Mouse (Mus musculus): ENCODE results near the gene Fam198a. TPM values are rescaled to one million over a fixed set of nuclear protein-coding genes. Genes with fewer than 3 reads are reported as not detected.

Fam198a gene
- polyA plus RNA-seq, 1 experiment from 2014 or later: 2.1 TPM

DNA sequence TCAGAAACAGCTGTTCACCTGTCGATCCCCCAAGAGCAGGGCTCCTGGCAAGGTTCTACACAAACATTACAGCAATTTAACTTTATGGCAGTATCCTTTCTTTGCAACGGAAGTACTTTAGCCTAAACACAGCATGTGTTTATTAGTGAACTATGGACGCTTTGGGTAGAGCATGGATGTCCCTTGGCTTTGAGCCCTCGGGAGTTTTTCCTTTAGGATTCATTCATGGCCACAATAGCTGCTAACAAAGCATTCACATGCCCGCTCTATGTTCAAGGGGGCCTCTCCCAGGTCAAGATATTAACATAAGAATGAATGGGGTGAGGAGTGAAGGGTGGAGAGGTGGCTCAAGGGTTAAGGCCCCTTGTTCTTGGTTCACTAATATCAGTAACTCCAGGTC is 38.7 kb downstream of the Fam198a start:
- Histone ChIP-seq H3K9me3 (no peaks in the 10 kb centered on the region), H3K27me3 (no peaks in the 10 kb centered on the region), H3K36me3 (peaks cover 2% of the 10 kb centered on the region; the same call in 1 of the 2 replicates), H3K4me1 (replicated peaks) (peaks cover 26% of the 10 kb centered on the region), H3K9ac (no peak overlapping the region), H3K4me2 (no peak overlapping the region), H3K4me3 (no peak overlapping the region), H3K27ac (no peak overlapping the region)
- WGBS: 22% methylated on average over 5 of the region's 5 CpGs
- no peak for ATAC-seq (ENCODE audit: low FRiP score)

GRCm38 (mm10) chr9:121991041-121991440 is 40.3 kb downstream of the Fam198a start:
- peaks cover 2% of the 10 kb centered on the region; the same call in 1 of the 2 replicates for H3K36me3 ChIP-seq
- WGBS: 62% methylated on average over 5 of the region's 5 CpGs

DNA sequence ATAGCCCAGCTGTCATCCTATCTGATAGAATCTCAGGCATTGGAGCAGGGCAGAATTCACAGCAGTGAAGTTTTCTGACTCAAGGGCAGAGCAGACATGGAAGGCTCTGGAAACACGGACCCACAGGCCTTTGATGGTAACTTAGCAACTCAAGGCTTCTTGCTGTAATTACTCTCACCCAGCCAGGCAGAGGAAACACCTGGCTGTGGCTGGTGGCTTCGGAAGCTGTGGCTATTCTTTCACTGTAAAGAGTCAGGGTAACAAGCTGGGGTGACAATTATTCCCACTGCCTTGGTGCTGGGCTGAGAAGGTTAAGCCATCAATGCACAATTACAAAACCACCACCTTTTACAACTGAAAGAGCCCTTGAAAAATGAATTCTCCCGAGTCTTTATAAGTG is 42.3 kb downstream of the Fam198a start:
- Histone ChIP-seq H3K4me3 (no peak overlapping the region), H3K27ac (no peak overlapping the region), H3K36me3 (peaks cover 2% of the 10 kb centered on the region; the same call in 1 of the 2 replicates), H3K9me3 (no peaks in the 10 kb centered on the region), H3K27me3 (peaks cover 4% of the 10 kb centered on the region; the same call in 1 of the 2 replicates), H3K4me1 (replicated peaks) (peaks cover 30% of the 10 kb centered on the region), H3K9ac (no peak overlapping the region), H3K4me2 (no peak overlapping the region)
- ATAC-seq (ENCODE audit: low FRiP score): no peak
- 75% methylated on average over 3 of the region's 3 CpGs for WGBS

More at GRCm38 (mm10) chr9:121991041-121991440, 40.3 kb downstream of the Fam198a start:
- H3K9me3 ChIP-seq: no peaks in the 10 kb centered on the region
- no peak overlapping the region for H3K4me3 ChIP-seq
- H3K27me3 ChIP-seq: no peaks in the 10 kb centered on the region
- peaks cover 30% of the 10 kb centered on the region for H3K4me1 ChIP-seq (replicated peaks)
- H3K4me2 ChIP-seq: no peak overlapping the region
- H3K9ac ChIP-seq: no peak overlapping the region
- ATAC-seq (ENCODE audit: low FRiP score): no peak
- no peak overlapping the region for H3K27ac ChIP-seq

- peaks cover 2% of the 10 kb centered on the region; the same call in 1 of the 2 replicates for H3K36me3 ChIP-seq
- H3K9ac ChIP-seq: peak overlapping the region; percentile 90
- no peaks in the 10 kb centered on the region for H3K9me3 ChIP-seq
- no peak overlapping the region for H3K27ac ChIP-seq
- peak overlapping the region; percentile 83 for H3K4me3 ChIP-seq
- H3K27me3 ChIP-seq: peaks cover 8% of the 10 kb centered on the region; the same call in 1 of the 2 replicates
- 0 out of 2 replicates have a peak, but pooled peaks have one; percentile 0 for ATAC-seq (ENCODE audit: low FRiP score)
- peaks cover 25% of the 10 kb centered on the region for H3K4me1 ChIP-seq (replicated peaks)
- peak overlapping the region; percentile 88 for H3K4me2 ChIP-seq
- WGBS: 12% methylated on average over 10 of the region's 10 CpGs
Observed at GRCm38 (mm10) chr9:121995077-121995476, 44.3 kb downstream of the Fam198a start.

DNA sequence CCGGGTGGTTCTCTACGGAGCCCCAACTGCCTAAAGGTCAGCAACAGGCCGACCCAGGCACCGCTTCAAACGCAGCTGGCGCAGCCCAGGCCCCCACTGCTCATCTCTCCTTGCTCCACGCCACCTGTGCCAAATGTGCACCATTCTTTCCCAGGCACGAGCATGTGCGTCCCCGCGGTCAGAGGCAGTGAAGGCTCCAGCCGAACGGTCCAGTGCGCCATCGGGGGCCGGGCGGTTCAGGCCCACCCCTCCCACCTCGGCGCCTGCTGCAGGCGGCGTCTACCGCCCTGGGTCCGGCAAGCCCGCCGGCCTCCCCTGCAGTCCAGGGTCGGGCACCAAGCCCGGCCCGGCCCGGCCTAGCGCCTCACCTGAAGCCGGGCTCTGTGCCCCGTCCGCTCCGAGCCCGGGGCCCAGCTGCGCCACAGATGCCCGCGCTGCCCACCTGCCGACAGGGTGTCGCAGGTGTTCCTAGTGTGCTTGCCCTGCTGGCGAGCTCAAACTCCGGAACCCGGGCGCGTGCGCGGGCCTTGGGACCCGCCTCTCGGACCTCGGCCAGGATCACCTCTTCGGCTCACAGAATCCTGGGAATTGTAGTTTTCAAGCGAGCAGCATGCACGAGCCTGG is 44.8 kb downstream of the Fam198a start:
- Histone ChIP-seq H3K9me3 (no peaks in the 10 kb centered on the region), H3K36me3 (no peaks in the 10 kb centered on the region; the same call in 1 of the 2 replicates), H3K4me3 (peak overlapping the region; percentile 83), H3K4me2 (peak overlapping the region; percentile 88), H3K9ac (peak overlapping the region; percentile 90), H3K27me3 (peaks cover 8% of the 10 kb centered on the region; the same call in 1 of the 2 replicates), H3K4me1 (replicated peaks) (peaks cover 25% of the 10 kb centered on the region), H3K27ac (no peak overlapping the region)
- under 1% methylated on average over 53 of the region's 53 CpGs for WGBS
- peak; percentile 87 for ATAC-seq (ENCODE audit: low FRiP score)

DNA sequence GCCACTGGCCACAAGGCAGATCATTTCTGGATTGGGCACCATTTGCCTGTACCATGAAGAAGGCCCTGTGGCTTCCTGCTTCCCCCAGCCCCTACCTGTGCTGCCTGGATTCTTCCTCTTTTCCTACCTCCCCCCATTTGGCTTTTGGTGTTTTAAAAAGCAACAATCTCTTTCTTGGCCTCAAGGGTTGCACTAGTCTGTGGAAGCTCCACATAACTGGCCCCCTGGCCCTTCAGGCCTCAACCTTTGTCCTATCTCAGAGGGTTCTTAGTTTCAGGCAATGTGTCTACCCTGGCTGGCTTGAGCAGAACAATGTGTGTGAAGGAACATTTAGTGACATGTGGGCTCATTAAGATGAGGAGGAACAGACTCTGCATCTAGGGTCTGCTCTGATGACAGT is 46.2 kb downstream of the Fam198a start, which contains the start of gene Pomgnt2:
Pomgnt2 (minus strand) TSS at position 101 of the 400 bp plus-strand sequence.
- H3K4me2 ChIP-seq: peak within 1 kb of the TSS; percentile 88
- no peaks in the 10 kb centered on the region; the same call in 1 of the 2 replicates for H3K36me3 ChIP-seq
- H3K4me1 ChIP-seq (replicated peaks): peaks cover 25% of the 10 kb centered on the region
- no peak within 1 kb of the TSS for H3K27ac ChIP-seq
- H3K9me3 ChIP-seq: no peaks in the 10 kb centered on the region
- H3K9ac ChIP-seq: no peak within 1 kb of the TSS
- peaks cover 8% of the 10 kb centered on the region; the same call in 1 of the 2 replicates for H3K27me3 ChIP-seq
- peak within 1 kb of the TSS; percentile 83 for H3K4me3 ChIP-seq
- no peak for ATAC-seq (ENCODE audit: low FRiP score)

DNA sequence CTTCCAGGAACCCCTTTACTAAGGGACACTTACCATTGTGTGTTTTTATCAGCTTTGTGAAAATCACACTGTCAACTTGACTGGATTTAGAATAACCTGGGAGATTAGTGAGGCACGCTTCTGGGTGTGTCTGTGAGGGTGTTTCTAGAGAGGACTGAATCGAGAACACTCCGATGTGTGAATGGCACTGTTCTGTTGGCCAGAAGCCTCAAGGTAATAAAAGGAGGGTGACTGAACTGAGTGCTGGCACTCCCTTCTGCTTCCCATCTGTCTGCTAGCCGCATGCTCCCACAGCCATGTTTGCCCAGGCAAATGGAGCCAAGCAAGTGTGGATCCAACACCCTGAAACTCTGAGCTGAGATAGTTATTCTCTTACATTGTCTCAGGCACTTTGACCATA is 47.2 kb downstream of the Fam198a start:
- Histone ChIP-seq H3K36me3 (no peaks in the 10 kb centered on the region), H3K4me2 (no peak overlapping the region), H3K9me3 (no peaks in the 10 kb centered on the region), H3K4me1 (replicated peaks) (peaks cover 25% of the 10 kb centered on the region), H3K27me3 (peaks cover 8% of the 10 kb centered on the region; the same call in 1 of the 2 replicates), H3K27ac (no peak overlapping the region), H3K9ac (no peak overlapping the region), H3K4me3 (no peak overlapping the region)
- no peak for ATAC-seq (ENCODE audit: low FRiP score)
- 86% methylated on average over 4 of the region's 4 CpGs for WGBS

GRCm38 (mm10) chr9:122006175-122006574 is 55.4 kb downstream of the Fam198a start:
- 96% methylated on average over 2 of the region's 2 CpGs for WGBS
- H3K4me1 ChIP-seq (replicated peaks): peaks cover 15% of the 10 kb centered on the region
- no peak overlapping the region for H3K27ac ChIP-seq
- no peaks in the 10 kb centered on the region for H3K36me3 ChIP-seq
- no peak overlapping the region for H3K4me3 ChIP-seq
- H3K27me3 ChIP-seq: no peaks in the 10 kb centered on the region
- H3K9me3 ChIP-seq: no peaks in the 10 kb centered on the region
- ATAC-seq (ENCODE audit: low FRiP score): no peak
- H3K4me2 ChIP-seq: no peak overlapping the region
- no peak overlapping the region for H3K9ac ChIP-seq

- H3K36me3 ChIP-seq: no peaks in the 10 kb centered on the region
- H3K9me3 ChIP-seq: no peaks in the 10 kb centered on the region
- no peak overlapping the region for H3K4me2 ChIP-seq
- no peak overlapping the region for H3K27ac ChIP-seq
- H3K4me1 ChIP-seq (replicated peaks): peaks cover 15% of the 10 kb centered on the region
- no peak overlapping the region for H3K9ac ChIP-seq
- H3K27me3 ChIP-seq: no peaks in the 10 kb centered on the region
- WGBS: 18% methylated on average over 7 of the region's 7 CpGs
- no peak for ATAC-seq (ENCODE audit: low FRiP score)
- no peak overlapping the region for H3K4me3 ChIP-seq
Observed at GRCm38 (mm10) chr9:122006609-122007008, 55.8 kb downstream of the Fam198a start.

DNA sequence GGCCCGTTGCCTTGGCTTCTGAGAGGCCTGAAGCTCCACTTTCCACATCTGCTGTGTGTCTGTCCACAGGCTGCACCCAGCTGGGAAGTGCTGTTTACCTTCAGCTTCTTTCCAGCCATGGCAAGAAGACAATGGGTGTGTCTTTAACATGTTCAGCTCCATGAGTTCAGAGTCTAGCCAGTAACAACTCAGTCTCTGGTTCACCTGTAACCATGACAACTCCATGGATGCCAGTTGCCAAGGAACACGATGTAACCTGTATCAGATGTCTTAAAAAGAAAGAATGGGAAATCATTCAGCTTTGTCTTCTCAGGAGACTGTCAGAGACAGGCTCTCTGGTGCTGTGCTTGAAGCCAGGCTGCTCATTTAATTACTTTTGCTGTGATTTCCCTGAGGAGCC is 58.1 kb downstream of the Fam198a start:
- H3K36me3 ChIP-seq: no peaks in the 10 kb centered on the region
- H3K4me1 ChIP-seq (replicated peaks): peaks cover 15% of the 10 kb centered on the region
- H3K4me2 ChIP-seq: no peak overlapping the region
- no peaks in the 10 kb centered on the region for H3K9me3 ChIP-seq
- WGBS: 24% methylated on average over 2 of the region's 2 CpGs
- peak; percentile 54; the same call in 1 of the 2 replicates for ATAC-seq (ENCODE audit: low FRiP score)
- H3K27ac ChIP-seq: peak overlapping the region; percentile 62
- H3K9ac ChIP-seq: no peak overlapping the region
- no peaks in the 10 kb centered on the region for H3K27me3 ChIP-seq
- no peak overlapping the region for H3K4me3 ChIP-seq

DNA sequence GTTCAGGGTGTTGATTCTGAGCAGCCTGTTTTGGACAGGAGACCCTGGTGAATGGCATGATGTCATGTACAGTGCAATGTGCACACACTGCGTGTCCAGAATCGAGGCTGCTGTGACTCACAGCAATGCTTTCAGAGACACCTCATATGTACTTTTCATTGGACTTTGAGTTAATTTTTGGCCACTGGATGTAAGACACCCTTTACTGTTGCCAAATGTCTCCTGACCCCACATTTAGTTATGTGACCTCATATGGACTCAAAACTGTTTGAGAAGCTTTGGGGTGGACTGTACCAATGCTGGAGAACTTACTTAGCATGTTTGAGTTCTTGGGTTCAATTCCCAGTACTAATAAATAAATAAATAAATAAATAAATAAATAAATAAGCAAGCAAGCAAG is 60.0 kb downstream of the Fam198a start:
- no peaks in the 10 kb centered on the region for H3K36me3 ChIP-seq
- no peak overlapping the region for H3K27ac ChIP-seq
- peaks cover 15% of the 10 kb centered on the region for H3K4me1 ChIP-seq (replicated peaks)
- no peak overlapping the region for H3K4me3 ChIP-seq
- WGBS: 95% methylated on average over 2 of the region's 2 CpGs
- no peak overlapping the region for H3K4me2 ChIP-seq
- no peak for ATAC-seq (ENCODE audit: low FRiP score)
- no peak overlapping the region for H3K9ac ChIP-seq
- no peaks in the 10 kb centered on the region for H3K27me3 ChIP-seq
- H3K9me3 ChIP-seq: no peaks in the 10 kb centered on the region

- Histone ChIP-seq H3K27me3 (no peaks in the 10 kb centered on the region), H3K9me3 (no peaks in the 10 kb centered on the region), H3K4me1 (replicated peaks) (peaks cover 12% of the 10 kb centered on the region), H3K9ac (no peak overlapping the region), H3K36me3 (no peaks in the 10 kb centered on the region), H3K4me2 (no peak overlapping the region), H3K27ac (no peak overlapping the region), H3K4me3 (no peak overlapping the region)
- 76% methylated on average over 2 of the region's 2 CpGs for WGBS
- ATAC-seq (ENCODE audit: low FRiP score): no peak
Observed at GRCm38 (mm10) chr9:122012816-122013215, 62.0 kb downstream of the Fam198a start.

DNA sequence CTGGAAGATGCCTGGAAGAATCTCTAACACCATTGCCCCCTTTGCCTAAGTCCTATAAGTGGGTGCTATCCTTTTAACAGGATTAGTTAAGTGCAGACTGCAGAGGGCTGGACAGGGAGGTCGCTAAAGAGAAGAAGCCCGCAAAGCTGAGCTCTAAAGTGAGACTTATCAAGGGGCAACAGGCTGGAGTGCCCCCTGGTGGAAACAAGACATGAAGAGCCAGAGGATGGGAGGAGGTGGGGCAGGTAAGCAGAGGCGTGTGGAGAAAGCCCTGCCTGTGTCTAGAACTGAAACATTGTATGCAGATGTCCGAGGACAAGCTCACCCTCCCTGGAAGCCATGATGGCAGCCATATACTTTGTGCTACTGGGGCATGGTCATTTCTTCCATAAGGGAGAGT is 62.8 kb downstream of the Fam198a start:
- Histone ChIP-seq H3K36me3 (no peaks in the 10 kb centered on the region), H3K27ac (no peak overlapping the region), H3K9ac (no peak overlapping the region), H3K4me2 (no peak overlapping the region), H3K27me3 (no peaks in the 10 kb centered on the region), H3K4me1 (replicated peaks) (peaks cover 11% of the 10 kb centered on the region), H3K4me3 (no peak overlapping the region), H3K9me3 (no peaks in the 10 kb centered on the region)
- no peak for ATAC-seq (ENCODE audit: low FRiP score)
- whole genome bisulfite sequencing: 82% methylated on average over 4 of the region's 4 CpGs
